Mouse (Mus musculus): ENCODE data around the gene Tmem163. TPM values are rescaled to one million over a fixed set of nuclear protein-coding genes. Genes with fewer than 3 reads are reported as not detected.

Tmem163 gene
- polyA plus RNA-seq, 2 experiments: 0.13 to 0.27 TPM

DNA sequence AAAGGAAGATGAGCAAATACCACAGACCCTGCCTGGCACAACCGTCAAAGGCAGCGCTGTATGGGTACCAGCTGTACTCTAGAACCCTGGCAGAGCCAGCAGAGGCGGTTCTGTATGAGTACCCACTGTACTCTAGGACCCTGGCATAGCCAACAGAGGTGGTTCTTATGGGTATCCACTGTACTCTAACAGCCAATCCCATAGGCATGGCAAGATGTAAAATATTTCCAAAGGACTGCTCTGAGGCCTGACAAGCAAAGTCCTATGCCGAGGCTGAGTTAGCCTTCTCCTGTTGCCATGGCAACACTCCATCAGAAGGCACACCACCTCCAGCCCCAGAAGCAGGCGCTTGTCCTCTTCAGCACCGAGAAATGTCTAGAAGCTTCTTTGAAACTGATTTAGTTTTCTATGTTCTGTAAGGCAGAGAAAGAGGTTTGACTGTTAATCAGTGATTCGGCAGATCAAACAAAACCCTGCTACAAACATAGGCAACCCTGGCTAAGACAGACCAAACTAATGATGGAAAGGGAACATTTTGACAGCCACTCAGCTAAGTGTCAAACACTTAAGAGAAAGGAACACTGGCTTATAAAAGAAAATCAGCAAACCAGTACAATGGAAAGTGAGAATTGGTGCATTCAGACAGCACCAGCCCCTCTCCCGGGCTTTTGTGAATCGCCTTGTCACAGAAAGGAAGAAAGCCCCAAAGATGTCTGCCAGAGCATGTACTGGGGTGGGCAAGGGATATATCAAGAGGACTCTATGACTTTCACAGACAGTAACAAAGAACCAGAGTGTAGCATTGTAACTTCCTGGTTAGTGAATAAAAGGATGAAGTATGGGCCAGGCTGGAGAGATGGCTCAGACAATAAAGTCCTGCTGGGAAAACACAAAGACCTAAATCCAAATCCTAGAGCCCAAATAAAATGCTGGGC lies 75.4 kb downstream of the Tmem163 start:
- ATAC-seq (ENCODE audit: insufficient read depth) (no peak), DNase-seq (ENCODE audit: low read depth in 3 of 3, low spot score in 3 of 3) (no peak)
- TF ChIP-seq CTCF (IDR thresholded peaks at IDR 0.05; ENCODE audit: low read depth) (no peak), EP300 (IDR thresholded peaks at IDR 0.05; ENCODE audit: low read depth) (no peak)
- no peaks in the 10 kb centered on the region for H3K36me3 ChIP-seq (replicated peaks; ENCODE audit: control insufficient read depth, insufficient read depth, low read depth)
- no peaks in the 10 kb centered on the region for H3K9me3 ChIP-seq (ENCODE audit: control insufficient read depth, low read length)
- H3K9ac ChIP-seq (replicated peaks): no peak overlapping the region
- H3K27ac ChIP-seq: no peak overlapping the region
- no peaks in the 10 kb centered on the region for H3K4me1 ChIP-seq (replicated peaks; ENCODE audit: control insufficient read depth in 2 of 2, insufficient read depth in 2 of 2, low read length in 1 of 2)
- no peaks in the 10 kb centered on the region for H3K27me3 ChIP-seq (ENCODE audit: control insufficient read depth, insufficient read depth, low read length)
- WGBS (ENCODE audit: insufficient replicate concordance): 67% methylated on average over 9 of the region's 9 CpGs
- H3K4me3 ChIP-seq (ENCODE audit: insufficient read depth in 1 of 2, low read depth in 2 of 2, low read length in 2 of 2): no peak overlapping the region
- H3K4me2 ChIP-seq (ENCODE audit: low read depth): no peak overlapping the region

DNA sequence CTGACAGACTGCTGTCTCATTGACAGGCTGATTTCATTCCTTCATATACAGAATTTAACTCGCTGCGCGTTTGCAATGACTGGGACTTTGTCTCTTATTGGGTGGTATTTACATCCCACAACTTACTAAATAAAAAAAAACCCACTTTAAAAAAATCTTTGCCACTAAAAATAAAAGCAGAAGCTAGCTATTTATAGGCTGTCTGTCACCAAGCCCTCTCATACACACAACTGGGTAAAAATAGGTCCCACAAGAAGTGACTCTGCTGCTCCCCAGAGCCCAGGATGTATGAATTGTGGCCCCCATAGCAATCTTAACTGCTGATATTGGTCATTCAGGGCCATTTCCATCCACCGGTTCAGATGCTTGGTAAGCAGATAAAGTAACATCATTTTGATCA lies 83.2 kb downstream of the Tmem163 start:
- TF ChIP-seq CTCF (IDR thresholded peaks at IDR 0.05; ENCODE audit: low read depth): no peak
- no peak for TF ChIP-seq EP300 (IDR thresholded peaks at IDR 0.05; ENCODE audit: low read depth)
- H3K9ac ChIP-seq (replicated peaks): no peak overlapping the region
- H3K4me3 ChIP-seq (ENCODE audit: insufficient read depth in 1 of 2, low read depth in 2 of 2, low read length in 2 of 2): no peak overlapping the region
- H3K27me3 ChIP-seq (ENCODE audit: control insufficient read depth, insufficient read depth, low read length): no peaks in the 10 kb centered on the region
- H3K9me3 ChIP-seq (ENCODE audit: control insufficient read depth, low read length): no peaks in the 10 kb centered on the region
- H3K4me2 ChIP-seq (ENCODE audit: low read depth): no peak overlapping the region
- no peaks in the 10 kb centered on the region for H3K36me3 ChIP-seq (replicated peaks; ENCODE audit: control insufficient read depth, insufficient read depth, low read depth)
- WGBS (ENCODE audit: insufficient replicate concordance): 56% methylated on average over 4 of the region's 4 CpGs
- H3K4me1 ChIP-seq (replicated peaks; ENCODE audit: control insufficient read depth in 2 of 2, insufficient read depth in 2 of 2, low read length in 1 of 2): no peaks in the 10 kb centered on the region
- H3K27ac ChIP-seq: no peak overlapping the region
- DNase-seq (ENCODE audit: low read depth in 3 of 3, low spot score in 3 of 3): no peak
- ATAC-seq (ENCODE audit: insufficient read depth): no peak

DNA sequence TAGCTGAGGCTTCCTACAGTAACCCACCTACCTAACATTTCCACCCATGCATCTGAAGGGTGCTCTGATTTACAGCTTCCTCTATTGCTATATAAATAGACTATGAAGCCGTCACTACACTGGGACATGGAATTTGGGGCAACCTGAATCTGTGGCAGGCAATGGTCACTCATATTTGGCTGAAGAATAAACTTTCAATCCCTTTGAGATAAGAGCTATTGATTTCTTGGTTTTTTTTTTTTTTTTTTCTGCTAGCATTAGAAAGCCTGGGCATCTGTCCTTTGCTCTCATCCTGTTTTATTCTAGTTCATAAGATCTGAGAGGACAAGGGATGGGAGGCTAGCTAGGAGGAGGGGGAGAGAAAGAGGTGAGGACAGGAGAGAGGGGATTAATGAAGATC lies 83.6 kb downstream of the Tmem163 start:
- no peak overlapping the region for H3K4me2 ChIP-seq (ENCODE audit: low read depth)
- H3K27ac ChIP-seq: no peak overlapping the region
- ATAC-seq (ENCODE audit: insufficient read depth): no peak
- no peaks in the 10 kb centered on the region for H3K4me1 ChIP-seq (replicated peaks; ENCODE audit: control insufficient read depth in 2 of 2, insufficient read depth in 2 of 2, low read length in 1 of 2)
- no peaks in the 10 kb centered on the region for H3K9me3 ChIP-seq (ENCODE audit: control insufficient read depth, low read length)
- DNase-seq (ENCODE audit: low read depth in 3 of 3, low spot score in 3 of 3): no peak
- TF ChIP-seq CTCF (IDR thresholded peaks at IDR 0.05; ENCODE audit: low read depth) (no peak), EP300 (IDR thresholded peaks at IDR 0.05; ENCODE audit: low read depth) (no peak)
- no peaks in the 10 kb centered on the region for H3K36me3 ChIP-seq (replicated peaks; ENCODE audit: control insufficient read depth, insufficient read depth, low read depth)
- H3K9ac ChIP-seq (replicated peaks): no peak overlapping the region
- H3K27me3 ChIP-seq (ENCODE audit: control insufficient read depth, insufficient read depth, low read length): no peaks in the 10 kb centered on the region
- 8% methylated on average over 1 of the region's 1 CpGs for WGBS (ENCODE audit: insufficient replicate concordance)
- no peak overlapping the region for H3K4me3 ChIP-seq (ENCODE audit: insufficient read depth in 1 of 2, low read depth in 2 of 2, low read length in 2 of 2)

DNA sequence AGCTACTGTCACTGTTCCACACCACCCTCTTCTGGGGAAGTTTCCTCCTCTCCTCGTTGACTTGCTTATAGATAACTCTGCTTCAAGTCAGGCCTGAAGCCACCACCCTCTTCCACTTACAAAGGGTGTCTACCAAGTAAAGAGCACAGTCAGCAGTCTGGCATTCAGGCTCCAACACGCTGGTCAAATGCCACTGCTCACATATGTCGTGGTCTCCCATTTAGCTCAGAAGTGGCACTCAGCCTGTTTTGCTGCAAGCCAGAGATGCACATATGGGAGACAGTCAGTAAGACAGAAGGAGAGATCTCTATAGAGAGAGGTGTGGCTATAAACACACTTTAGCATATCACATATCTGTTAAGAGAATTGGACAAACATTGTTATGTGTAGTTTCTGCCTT lies 89.8 kb downstream of the Tmem163 start:
- Histone ChIP-seq H3K9ac (replicated peaks) (no peak overlapping the region), H3K4me3 (ENCODE audit: insufficient read depth in 1 of 2, low read depth in 2 of 2, low read length in 2 of 2) (no peak overlapping the region), H3K27me3 (ENCODE audit: control insufficient read depth, insufficient read depth, low read length) (no peaks in the 10 kb centered on the region), H3K4me1 (replicated peaks; ENCODE audit: control insufficient read depth in 2 of 2, insufficient read depth in 2 of 2, low read length in 1 of 2) (no peaks in the 10 kb centered on the region), H3K9me3 (ENCODE audit: control insufficient read depth, low read length) (no peaks in the 10 kb centered on the region), H3K4me2 (ENCODE audit: low read depth) (no peak overlapping the region), H3K36me3 (replicated peaks; ENCODE audit: control insufficient read depth, insufficient read depth, low read depth) (no peaks in the 10 kb centered on the region), H3K27ac (no peak overlapping the region)
- TF ChIP-seq CTCF (IDR thresholded peaks at IDR 0.05; ENCODE audit: low read depth) (no peak), EP300 (IDR thresholded peaks at IDR 0.05; ENCODE audit: low read depth) (no peak)
- ATAC-seq (ENCODE audit: insufficient read depth) (no peak), DNase-seq (ENCODE audit: low read depth in 3 of 3, low spot score in 3 of 3) (no peak)
- WGBS (ENCODE audit: insufficient replicate concordance): 42% methylated on average over 3 of the region's 3 CpGs

DNA sequence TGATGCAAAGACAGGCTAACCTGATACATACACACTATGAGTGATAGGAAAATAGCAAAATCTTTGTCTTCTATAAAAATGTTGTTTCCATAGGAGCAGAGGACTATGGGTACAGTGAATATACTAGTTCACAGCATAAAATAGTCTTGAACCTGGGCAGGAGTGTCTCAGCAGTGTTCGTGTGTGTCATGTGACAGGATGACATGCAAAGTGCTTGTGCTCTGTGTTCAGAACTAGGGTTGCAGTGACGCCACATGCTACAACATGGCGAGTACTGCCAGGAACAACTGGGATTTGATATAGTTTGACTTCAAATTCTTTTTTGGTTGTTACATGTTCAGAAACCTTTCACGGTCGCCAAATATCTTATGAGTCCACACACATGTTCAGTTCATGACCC lies 92.3 kb downstream of the Tmem163 start:
- WGBS (ENCODE audit: insufficient replicate concordance): 59% methylated on average over 5 of the region's 5 CpGs
- DNase-seq (ENCODE audit: low read depth in 3 of 3, low spot score in 3 of 3) (no peak), ATAC-seq (ENCODE audit: insufficient read depth) (no peak)

More for the DNA sequence above, 92.3 kb downstream of the Tmem163 start:
- H3K4me2 ChIP-seq (ENCODE audit: low read depth): no peak overlapping the region
- TF ChIP-seq EP300 (IDR thresholded peaks at IDR 0.05; ENCODE audit: low read depth) (no peak), CTCF (IDR thresholded peaks at IDR 0.05; ENCODE audit: low read depth) (no peak)
- H3K9me3 ChIP-seq (ENCODE audit: control insufficient read depth, low read length): no peaks in the 10 kb centered on the region
- no peaks in the 10 kb centered on the region for H3K27me3 ChIP-seq (ENCODE audit: control insufficient read depth, insufficient read depth, low read length)
- H3K27ac ChIP-seq: no peak overlapping the region
- H3K9ac ChIP-seq (replicated peaks): no peak overlapping the region
- H3K4me1 ChIP-seq (replicated peaks; ENCODE audit: control insufficient read depth in 2 of 2, insufficient read depth in 2 of 2, low read length in 1 of 2): no peaks in the 10 kb centered on the region
- H3K4me3 ChIP-seq (ENCODE audit: insufficient read depth in 1 of 2, low read depth in 2 of 2, low read length in 2 of 2): no peak overlapping the region
- no peaks in the 10 kb centered on the region for H3K36me3 ChIP-seq (replicated peaks; ENCODE audit: control insufficient read depth, insufficient read depth, low read depth)
